Mouse (Mus musculus) urinary bladder, postnatal 4 days (tissue): ENCODE data around the gene Dnajb12.
"Not testable (repeated sequence)": the region's sequence is repeated elsewhere in the genome, so short reads cannot be mapped to it uniquely, and the experiment has no call there.

Source experiments
- DNase-seq, 2 experiments: peaks; one replicate each; pipeline ENCODE4 v3.0.0; 2021 to 2022; ENCODE audit warnings: low spot score in 2 of 2

Dnajb12 gene

GRCm38 (mm10) chr10:59870038-59870437 lies 9.3 kb upstream of the Dnajb12 start:
- DNase-seq, result no peak

GRCm38 (mm10) chr10:59872651-59873050 lies 6.7 kb upstream of the Dnajb12 start:
- not testable (repeated sequence) for DNase-seq

- no peak for DNase-seq
Measured at GRCm38 (mm10) chr10:59873206-59873605, 6.2 kb upstream of the Dnajb12 start.

GRCm38 (mm10) chr10:59873613-59874012 lies 5.7 kb upstream of the Dnajb12 start:
- DNase-seq, result no peak

- DNase-seq, result no peak
Measured at GRCm38 (mm10) chr10:59875396-59875795, 4.0 kb upstream of the Dnajb12 start.

GRCm38 (mm10) chr10:59876698-59877097 lies 2.7 kb upstream of the Dnajb12 start:
- DNase-seq, result not testable (repeated sequence)

- no peak for DNase-seq
Measured at GRCm38 (mm10) chr10:59877421-59878117, 1.8 kb upstream of the Dnajb12 start.

GRCm38 (mm10) chr10:59878823-59879222 lies 533 bp upstream of the Dnajb12 start:
- no peak for DNase-seq

GRCm38 (mm10) chr10:59880029-59880386 lies 652 bp downstream of the Dnajb12 start:
- DNase-seq, result no peak

- DNase-seq, result no peak
Measured at GRCm38 (mm10) chr10:59880837-59881236, 1.5 kb downstream of the Dnajb12 start.

- peak in 1 of 2 experiments; percentile 57 for DNase-seq
Measured at GRCm38 (mm10) chr10:59884327-59885173, 5.2 kb downstream of the Dnajb12 start.

GRCm38 (mm10) chr10:59885174-59886080 lies 6.1 kb downstream of the Dnajb12 start:
- no peak for DNase-seq

- no peak for DNase-seq
Measured at GRCm38 (mm10) chr10:59886081-59886466, 6.7 kb downstream of the Dnajb12 start.

GRCm38 (mm10) chr10:59887432-59887831 lies 8.1 kb downstream of the Dnajb12 start:
- no peak for DNase-seq

- DNase-seq, result no peak
Measured at GRCm38 (mm10) chr10:59889339-59889738, 10.0 kb downstream of the Dnajb12 start.

- peak in 1 of 2 experiments; percentile 57 for DNase-seq
Measured at GRCm38 (mm10) chr10:59889953-59890751, 10.8 kb downstream of the Dnajb12 start.

GRCm38 (mm10) chr10:59892977-59893376 lies 13.6 kb downstream of the Dnajb12 start:
- peak; percentile 54 to 67 for DNase-seq

- peak; percentile 70 to 85 for DNase-seq
Measured at GRCm38 (mm10) chr10:59894251-59895160, 15.2 kb downstream of the Dnajb12 start.

GRCm38 (mm10) chr10:59895460-59896186 lies 16.3 kb downstream of the Dnajb12 start:
- no peak for DNase-seq
